Mouse (Mus musculus): ENCODE measurements around the gene Trmt5. TPM values are rescaled to one million over a fixed set of nuclear protein-coding genes. Genes with fewer than 3 reads are reported as not detected.
A peak's percentile ranks its signal among the peaks of the same experiment; 100 is the strongest.

Trmt5 gene
- polyA plus RNA-seq (2016; fragmentation: Nextera tagmentation; extraction: Ambion mirVana): 18.7 and 19.9 TPM in 2 replicates

- H3K27me3 ChIP-seq: no peaks in the 10 kb centered on the region
- WGBS: under 1% methylated on average over 53 of the region's 53 CpGs
- peaks cover 22% of the 10 kb centered on the region for H3K4me1 ChIP-seq
- H3K4me3 ChIP-seq: peak within 1 kb of the TSS; percentile 75
- H3K4me2 ChIP-seq (replicated peaks): peak within 1 kb of the TSS; percentile 62
- peak within 1 kb of the TSS; percentile 83 for H3K9ac ChIP-seq
- H3K9me3 ChIP-seq (replicated peaks): no peaks in the 10 kb centered on the region
- peak; percentile 98 for ATAC-seq (ENCODE audit: low FRiP score)
- peak within 1 kb of the TSS; percentile 86 for H3K27ac ChIP-seq
- peaks cover 14% of the 10 kb centered on the region for H3K36me3 ChIP-seq
Observed at GRCm38 (mm10) chr12:73286287-73287092, at the start of gene Trmt5, which contains the start of gene Slc38a6. Gene Trmt5, minus strand, starts transcription at chr12:73286710. Gene Slc38a6, plus strand, starts transcription at chr12:73286779.

GRCm38 (mm10) chr12:73334051-73334551 lies 47.6 kb upstream of the Trmt5 start:
- H3K27me3 ChIP-seq: no peaks in the 10 kb centered on the region
- H3K9me3 ChIP-seq (replicated peaks): no peaks in the 10 kb centered on the region
- H3K4me1 ChIP-seq: peaks cover 9% of the 10 kb centered on the region
- H3K27ac ChIP-seq: peak overlapping the region; percentile 40
- no peak overlapping the region for H3K4me3 ChIP-seq
- no peaks in the 10 kb centered on the region for H3K36me3 ChIP-seq
- H3K9ac ChIP-seq: no peak overlapping the region
- peak; percentile 69 for ATAC-seq (ENCODE audit: low FRiP score)
- no peak overlapping the region for H3K4me2 ChIP-seq (replicated peaks)
- 59% methylated on average over 8 of the region's 8 CpGs for WGBS

DNA sequence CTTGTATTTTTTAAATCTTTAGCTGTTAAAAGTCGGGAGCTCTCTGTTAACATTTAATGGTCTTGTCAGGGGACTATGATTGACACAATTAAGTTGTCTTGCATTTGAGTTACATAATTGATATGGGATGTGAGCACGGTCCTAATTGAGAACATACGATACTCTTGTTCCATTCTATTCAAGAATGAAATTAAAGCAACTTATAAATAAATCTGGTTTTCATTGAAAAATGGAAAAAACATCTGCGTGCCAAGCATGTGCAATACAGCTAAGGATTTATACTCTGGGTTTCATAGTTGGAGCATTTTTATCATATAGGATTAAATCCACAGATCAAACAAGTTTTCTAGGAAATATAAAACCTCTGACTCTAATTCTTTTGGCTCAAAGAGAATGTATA lies 46.2 kb upstream of the Trmt5 start:
- Histone ChIP-seq H3K9me3 (replicated peaks) (no peaks in the 10 kb centered on the region), H3K4me2 (replicated peaks) (no peak overlapping the region), H3K4me1 (peaks cover 9% of the 10 kb centered on the region), H3K27me3 (no peaks in the 10 kb centered on the region), H3K27ac (no peak overlapping the region), H3K36me3 (no peaks in the 10 kb centered on the region), H3K9ac (no peak overlapping the region), H3K4me3 (no peak overlapping the region)
- no peak for ATAC-seq (ENCODE audit: low FRiP score)
- 75% methylated on average over 4 of the region's 4 CpGs for WGBS

DNA sequence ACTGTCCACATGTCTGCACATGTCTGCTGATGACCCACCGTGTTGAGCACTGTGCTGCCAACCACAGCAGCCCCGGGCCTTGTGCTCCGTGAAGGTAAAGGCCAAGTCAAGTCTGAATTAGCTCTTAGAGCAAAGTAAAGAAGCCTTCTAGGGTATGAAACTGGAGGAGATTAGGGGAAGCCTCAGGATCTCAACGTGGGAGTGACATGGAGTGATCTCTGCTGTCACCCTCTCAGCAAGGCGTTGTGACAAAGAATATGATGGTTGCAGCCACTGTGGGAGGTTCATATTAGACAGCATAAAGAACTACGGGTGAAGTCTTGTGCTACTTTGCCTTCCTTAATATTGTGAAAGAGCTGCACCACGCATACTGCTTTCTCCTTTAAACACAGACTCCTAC lies 43.7 kb upstream of the Trmt5 start:
- Histone ChIP-seq H3K9me3 (replicated peaks) (no peaks in the 10 kb centered on the region), H3K27ac (no peak overlapping the region), H3K4me1 (peaks cover 12% of the 10 kb centered on the region), H3K4me2 (replicated peaks) (no peak overlapping the region), H3K27me3 (no peaks in the 10 kb centered on the region), H3K4me3 (no peak overlapping the region), H3K9ac (no peak overlapping the region), H3K36me3 (no peaks in the 10 kb centered on the region)
- WGBS: 77% methylated on average over 7 of the region's 7 CpGs
- no peak for ATAC-seq (ENCODE audit: low FRiP score)

- Histone ChIP-seq H3K4me2 (replicated peaks) (no peak overlapping the region), H3K9me3 (replicated peaks) (no peaks in the 10 kb centered on the region), H3K4me3 (no peak overlapping the region), H3K36me3 (no peaks in the 10 kb centered on the region), H3K27me3 (no peaks in the 10 kb centered on the region), H3K27ac (no peak overlapping the region), H3K9ac (no peak overlapping the region), H3K4me1 (peaks cover 3% of the 10 kb centered on the region; the same call in 1 of the 2 replicates)
- no peak for ATAC-seq (ENCODE audit: low FRiP score)
- 85% methylated on average over 4 of the region's 4 CpGs for WGBS
Observed at GRCm38 (mm10) chr12:73328448-73329167, 42.1 kb upstream of the Trmt5 start.

DNA sequence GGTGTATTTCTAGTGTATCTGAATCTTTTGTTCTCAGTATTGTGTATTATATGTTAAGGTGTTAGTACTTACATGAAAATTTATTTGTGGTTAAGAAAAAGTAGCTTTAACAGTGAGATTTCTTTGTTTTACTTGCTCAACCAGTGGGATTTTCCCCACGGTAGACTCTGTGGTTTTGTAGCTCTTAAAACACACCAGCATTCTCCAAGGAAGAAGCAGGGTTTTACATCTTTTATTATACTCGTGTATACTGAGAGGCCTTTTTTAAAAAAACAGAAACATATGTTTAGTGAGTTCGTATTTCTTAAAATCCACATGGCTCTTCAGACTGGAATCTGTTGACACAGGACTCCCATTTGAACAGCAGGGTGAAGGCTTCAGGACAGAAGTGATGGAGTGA lies 40.9 kb upstream of the Trmt5 start:
- H3K36me3 ChIP-seq: no peaks in the 10 kb centered on the region
- H3K27ac ChIP-seq: no peak overlapping the region
- no peaks in the 10 kb centered on the region for H3K9me3 ChIP-seq (replicated peaks)
- H3K27me3 ChIP-seq: no peaks in the 10 kb centered on the region
- ATAC-seq (ENCODE audit: low FRiP score): no peak
- no peak overlapping the region for H3K4me3 ChIP-seq
- H3K9ac ChIP-seq: no peak overlapping the region
- WGBS: 63% methylated on average over 3 of the region's 3 CpGs
- no peak overlapping the region for H3K4me2 ChIP-seq (replicated peaks)
- peaks cover 6% of the 10 kb centered on the region; the same call in 1 of the 2 replicates for H3K4me1 ChIP-seq

GRCm38 (mm10) chr12:73325617-73326016 lies 39.1 kb upstream of the Trmt5 start:
- Histone ChIP-seq H3K36me3 (no peaks in the 10 kb centered on the region), H3K9me3 (replicated peaks) (no peaks in the 10 kb centered on the region), H3K4me2 (replicated peaks) (no peak overlapping the region), H3K4me1 (peaks cover 8% of the 10 kb centered on the region; the same call in 1 of the 2 replicates), H3K27ac (no peak overlapping the region), H3K9ac (no peak overlapping the region), H3K27me3 (no peaks in the 10 kb centered on the region), H3K4me3 (no peak overlapping the region)
- ATAC-seq (ENCODE audit: low FRiP score): no peak
- 28% methylated on average over 4 of the region's 4 CpGs for WGBS

GRCm38 (mm10) chr12:73325181-73325580 lies 38.7 kb upstream of the Trmt5 start:
- H3K9me3 ChIP-seq (replicated peaks): no peaks in the 10 kb centered on the region
- no peak overlapping the region for H3K4me3 ChIP-seq
- H3K4me1 ChIP-seq: peaks cover 8% of the 10 kb centered on the region; the same call in 1 of the 2 replicates
- no peak overlapping the region for H3K27ac ChIP-seq
- H3K27me3 ChIP-seq: no peaks in the 10 kb centered on the region
- 58% methylated on average over 2 of the region's 2 CpGs for WGBS
- H3K9ac ChIP-seq: no peak overlapping the region
- no peaks in the 10 kb centered on the region for H3K36me3 ChIP-seq
- no peak overlapping the region for H3K4me2 ChIP-seq (replicated peaks)
- no peak for ATAC-seq (ENCODE audit: low FRiP score)

- Histone ChIP-seq H3K9me3 (replicated peaks) (no peaks in the 10 kb centered on the region), H3K27ac (no peak overlapping the region), H3K9ac (no peak overlapping the region), H3K4me1 (0 out of 2 replicates have a peak, but pooled peaks cover 8% of the 10 kb centered on the region), H3K27me3 (no peaks in the 10 kb centered on the region), H3K4me2 (replicated peaks) (no peak overlapping the region), H3K36me3 (no peaks in the 10 kb centered on the region), H3K4me3 (no peak overlapping the region)
- WGBS: 88% methylated on average over 1 of the region's 1 CpGs
- ATAC-seq (ENCODE audit: low FRiP score): no peak
Observed at GRCm38 (mm10) chr12:73324742-73325141, 38.2 kb upstream of the Trmt5 start.

DNA sequence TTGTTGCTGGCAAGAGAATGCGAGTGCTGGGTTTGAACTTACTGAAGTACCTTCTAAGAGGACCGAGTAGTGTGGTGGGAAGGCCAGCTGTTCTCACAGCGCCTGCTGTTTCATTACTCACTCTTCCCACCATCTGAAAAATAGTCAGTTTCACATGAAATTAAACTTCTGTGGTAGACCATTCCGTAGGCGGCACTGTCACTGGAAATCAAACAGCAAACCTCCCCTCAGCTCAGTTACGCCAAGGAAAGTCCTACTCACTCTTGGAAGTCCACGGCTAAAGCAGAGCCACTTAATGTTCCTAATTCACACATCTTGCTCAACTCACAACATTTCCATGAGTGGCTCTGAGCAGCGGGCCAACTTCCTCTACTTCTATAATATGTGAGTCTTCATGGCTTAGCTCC lies 37.7 kb upstream of the Trmt5 start:
- Histone ChIP-seq H3K27ac (no peak overlapping the region), H3K9ac (no peak overlapping the region), H3K4me2 (replicated peaks) (no peak overlapping the region), H3K4me3 (no peak overlapping the region), H3K4me1 (0 out of 2 replicates have a peak, but pooled peaks cover 8% of the 10 kb centered on the region), H3K9me3 (replicated peaks) (no peaks in the 10 kb centered on the region), H3K36me3 (no peaks in the 10 kb centered on the region), H3K27me3 (no peaks in the 10 kb centered on the region)
- 91% methylated on average over 8 of the region's 8 CpGs for WGBS
- no peak for ATAC-seq (ENCODE audit: low FRiP score)

DNA sequence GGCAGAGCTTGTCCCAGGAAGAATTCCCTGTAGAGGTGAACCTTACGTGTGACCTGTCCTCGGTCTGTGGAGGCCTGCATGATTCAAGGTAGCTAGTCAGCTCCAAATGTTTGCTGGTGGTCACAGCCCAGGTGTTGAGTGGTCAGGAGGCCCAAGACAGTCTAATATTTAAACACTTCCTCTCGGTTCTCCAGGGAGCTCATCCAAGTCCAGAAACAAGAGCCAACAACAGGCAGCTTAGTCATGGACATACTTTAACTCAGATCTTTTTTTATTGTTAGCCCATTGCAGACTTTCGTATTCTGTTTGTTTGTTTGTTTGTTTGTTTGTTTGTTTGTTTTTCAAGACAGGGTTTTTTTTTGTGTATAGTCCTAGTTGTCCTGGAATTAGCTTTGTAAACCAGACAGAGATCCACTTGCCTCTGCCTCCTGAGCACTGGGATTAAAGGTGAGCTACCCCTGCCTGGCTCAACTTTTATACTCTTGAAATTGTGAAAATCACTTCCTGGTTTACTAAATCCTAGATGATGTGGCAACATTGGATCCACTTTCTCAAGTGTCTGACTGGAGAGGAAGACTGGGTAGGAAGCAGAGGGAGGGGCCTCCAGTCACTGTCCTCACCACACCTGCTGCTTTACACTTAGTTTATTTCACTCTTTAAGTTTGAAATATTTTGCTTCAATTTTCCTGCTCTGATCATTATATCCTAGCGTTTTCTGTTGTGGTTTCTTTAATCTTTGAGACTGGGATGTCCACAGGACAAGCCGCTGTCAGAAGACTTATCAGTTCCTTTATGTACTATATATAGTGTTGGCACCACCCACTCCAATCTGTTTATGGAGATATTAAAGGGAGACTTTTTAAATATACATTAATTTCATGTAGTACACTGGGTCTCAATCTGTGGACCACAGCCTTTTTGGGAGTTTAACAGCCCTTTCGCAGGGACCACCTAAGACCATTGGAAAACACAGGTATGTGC lies 31.5 kb upstream of the Trmt5 start:
- Histone ChIP-seq H3K9me3 (replicated peaks) (no peaks in the 10 kb centered on the region), H3K9ac (no peak overlapping the region), H3K4me3 (no peak overlapping the region), H3K36me3 (peaks cover 8% of the 10 kb centered on the region; the same call in 1 of the 2 replicates), H3K27me3 (no peaks in the 10 kb centered on the region), H3K4me1 (0 out of 2 replicates have a peak, but pooled peaks cover 5% of the 10 kb centered on the region), H3K4me2 (replicated peaks) (no peak overlapping the region), H3K27ac (no peak overlapping the region)
- WGBS: 92% methylated on average over 7 of the region's 7 CpGs
- ATAC-seq (ENCODE audit: low FRiP score): no peak
